ENCODE assay signal across 13 mouse cellular contexts in the genomic region with DNA sequence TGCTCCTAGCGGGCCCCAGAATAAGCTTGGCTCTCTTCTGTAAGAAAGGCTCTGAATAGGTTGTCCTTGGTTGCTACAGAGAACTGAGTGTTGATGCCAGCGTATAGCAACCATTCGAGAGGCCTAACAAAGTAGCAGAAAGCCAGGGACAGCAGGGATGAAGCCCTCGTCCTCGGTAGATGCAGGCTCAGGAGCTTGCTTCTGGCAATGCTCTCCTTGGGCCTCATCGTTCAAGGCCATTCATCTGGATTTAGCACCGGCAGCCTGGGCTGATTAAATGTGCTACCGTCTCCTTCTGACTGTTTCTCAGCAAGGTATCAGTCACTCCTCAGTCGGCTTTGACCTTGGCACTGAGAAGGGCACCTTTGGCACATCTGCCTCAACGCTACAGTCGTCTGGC. TPM values are rescaled to one million over a fixed set of nuclear protein-coding genes. Genes with fewer than 3 reads are reported as not detected.
DNase-seq lines count a peak whose midpoint lies in the region; ATAC-seq lines count a peak whose summit lies in the region.
"Had no signal": no experiment of that assay in that cellular context is flagged by ENCODE, and none has a peak within 500 bp of the region (broad histone marks: within the 10 kb centered on the region; RNA-seq: fewer than 3 reads in every experiment).

No protein-coding gene starts in this region.

- H3K4me1 ChIP-seq in hindbrain, embryonic 13.5 days (replicated peaks), result peaks cover 52% of the 10 kb centered on the region
- H3K4me1 ChIP-seq in hindbrain, embryonic 14.5 days (replicated peaks; ENCODE audit: control insufficient read depth, insufficient read depth, low read length), result peaks cover 10% of the 10 kb centered on the region
- H3K4me1 ChIP-seq in midbrain, embryonic 12.5 days, result peaks cover 8% of the 10 kb centered on the region; the same call in 1 of the 2 replicates
- H3K4me1 ChIP-seq in midbrain, embryonic 14.5 days (ENCODE audit: control insufficient read depth, insufficient read depth, low read length), result peaks cover 12% of the 10 kb centered on the region; the same call in 1 of the 2 replicates
- H3K4me1 ChIP-seq: forebrain, embryonic 13.5 days; intestine, embryonic 15.5 days had no signal

- peaks cover 3% of the 10 kb centered on the region; the same call in 1 of the 2 replicates for H3K36me3 ChIP-seq in hindbrain, embryonic 13.5 days
- H3K36me3 ChIP-seq in hindbrain, embryonic 14.5 days (replicated peaks; ENCODE audit: control insufficient read depth, insufficient read depth), result no peaks in the 10 kb centered on the region
- no peaks in the 10 kb centered on the region for H3K36me3 ChIP-seq in midbrain, embryonic 12.5 days
- H3K36me3 ChIP-seq in midbrain, embryonic 14.5 days (ENCODE audit: control insufficient read depth, insufficient read depth, low read length), result no peaks in the 10 kb centered on the region
- H3K36me3 ChIP-seq: intestine, embryonic 15.5 days had no signal

- H3K27ac ChIP-seq in hindbrain, embryonic 13.5 days, result no peak overlapping the region
- no peak overlapping the region for H3K27ac ChIP-seq in hindbrain, embryonic 14.5 days
- H3K27ac ChIP-seq in midbrain, embryonic 12.5 days (replicated peaks), result no peak overlapping the region
- H3K27ac ChIP-seq in midbrain, embryonic 14.5 days (replicated peaks; ENCODE audit: low read depth, low read length), result no peak overlapping the region
- H3K27ac ChIP-seq: embryonic facial prominence, embryonic 10.5 days; forebrain, embryonic 13.5 days; heart, embryonic 10.5 days; intestine, embryonic 15.5 days had no signal

- H3K9ac ChIP-seq in hindbrain, embryonic 13.5 days, result 0 out of 2 replicates have a peak overlapping the region, but pooled peaks have one; percentile 6
- no peak overlapping the region for H3K9ac ChIP-seq in hindbrain, embryonic 14.5 days
- no peak overlapping the region for H3K9ac ChIP-seq in midbrain, embryonic 12.5 days (replicated peaks)
- no peak overlapping the region for H3K9ac ChIP-seq in midbrain, embryonic 14.5 days (replicated peaks; ENCODE audit: low read length)
- H3K9ac ChIP-seq: forebrain, embryonic 13.5 days; intestine, embryonic 15.5 days had no signal

- H3K4me3 ChIP-seq in hindbrain, embryonic 13.5 days, result no peak overlapping the region
- H3K4me3 ChIP-seq in hindbrain, embryonic 14.5 days (replicated peaks; ENCODE audit: low read length), result no peak overlapping the region
- no peak overlapping the region for H3K4me3 ChIP-seq in midbrain, embryonic 12.5 days
- H3K4me3 ChIP-seq in midbrain, embryonic 14.5 days (replicated peaks; ENCODE audit: low read depth, low read length), result no peak overlapping the region
- H3K4me3 ChIP-seq: embryonic facial prominence, embryonic 10.5 days; forebrain, embryonic 13.5 days; heart, embryonic 10.5 days; intestine, embryonic 15.5 days had no signal

- no peak overlapping the region for H3K4me2 ChIP-seq in hindbrain, embryonic 13.5 days
- no peak overlapping the region for H3K4me2 ChIP-seq in hindbrain, embryonic 14.5 days (replicated peaks)
- no peak overlapping the region for H3K4me2 ChIP-seq in midbrain, embryonic 12.5 days (replicated peaks)
- no peak overlapping the region for H3K4me2 ChIP-seq in midbrain, embryonic 14.5 days (ENCODE audit: low read length)
- H3K4me2 ChIP-seq: forebrain, embryonic 13.5 days; intestine, embryonic 15.5 days had no signal

- 79% methylated on average over 11 of the region's 11 CpGs for WGBS in hindbrain, embryonic 13.5 days
- WGBS in hindbrain, embryonic 14.5 days, result 79% methylated on average over 11 of the region's 11 CpGs
- 85% methylated on average over 11 of the region's 11 CpGs for WGBS in midbrain, embryonic 12.5 days
- WGBS in midbrain, embryonic 14.5 days, result 78% methylated on average over 11 of the region's 11 CpGs

- DNase-seq in adrenal gland, postnatal 10 days, result peak; percentile 26
- no peak for DNase-seq in adrenal gland, adult 18-20 months (ENCODE audit: low spot score in 2 of 2)
- no peak for DNase-seq in hindbrain, embryonic 14.5 days (ENCODE audit: low spot score)
- DNase-seq in midbrain, embryonic 14.5 days, result no peak

- no peaks in the 10 kb centered on the region for H3K27me3 ChIP-seq in hindbrain, embryonic 13.5 days
- no peaks in the 10 kb centered on the region for H3K27me3 ChIP-seq in hindbrain, embryonic 14.5 days (ENCODE audit: control insufficient read depth, insufficient read depth, low read length)
- H3K27me3 ChIP-seq in midbrain, embryonic 12.5 days, result no peaks in the 10 kb centered on the region; the same call in 1 of the 2 replicates
- H3K27me3 ChIP-seq in midbrain, embryonic 14.5 days (ENCODE audit: control insufficient read depth, insufficient read depth, low read length), result no peaks in the 10 kb centered on the region
- H3K27me3 ChIP-seq: CH12.LX; forebrain, embryonic 13.5 days; intestine, embryonic 15.5 days; Patski had no signal

- H3K9me3 ChIP-seq in hindbrain, embryonic 13.5 days, result no peaks in the 10 kb centered on the region
- no peaks in the 10 kb centered on the region for H3K9me3 ChIP-seq in hindbrain, embryonic 14.5 days (ENCODE audit: control insufficient read depth, low read length)
- H3K9me3 ChIP-seq in midbrain, embryonic 12.5 days, result no peaks in the 10 kb centered on the region
- H3K9me3 ChIP-seq in midbrain, embryonic 14.5 days (ENCODE audit: control insufficient read depth, low read length), result no peaks in the 10 kb centered on the region
- H3K9me3 ChIP-seq: embryonic facial prominence, embryonic 10.5 days; forebrain, embryonic 13.5 days; heart, embryonic 10.5 days; intestine, embryonic 15.5 days had no signal

- no peak for ATAC-seq in hindbrain, embryonic 13.5 days (ENCODE audit: low FRiP score)
- ATAC-seq in hindbrain, embryonic 14.5 days (ENCODE audit: low FRiP score), result no peak
- 0 out of 2 replicates have a peak, but pooled peaks have one; percentile 7 for ATAC-seq in midbrain, embryonic 12.5 days (ENCODE audit: low FRiP score, low read depth)
- no peak for ATAC-seq in midbrain, embryonic 14.5 days (ENCODE audit: low FRiP score, low TSS enrichment)
- 0 out of 2 replicates have a peak, but pooled peaks have one; percentile 8 for ATAC-seq in megakaryocyte-erythroid progenitor cell, adult 5-6 weeks (replicated peaks; ENCODE audit: low FRiP score, low TSS enrichment, poor library complexity, severe bottlenecking)
- ATAC-seq: intestine, embryonic 15.5 days; Patski had no signal

RNA-seq across cellular contexts. Expression of a gene that starts 15.4 kb away (rescaled TPM):
- 10 to 100 TPM; 17.6 to 18.5 TPM for total RNA-seq in adrenal gland, postnatal 10 days (2021)
- total RNA-seq in adrenal gland, adult 18-20 months (2021), result 10 to 100 TPM; 21.5 to 22.4 TPM
- 17.7 and 19.1 TPM in 2 replicates for polyA plus RNA-seq in hindbrain, embryonic 13.5 days (2015; fragmentation: Nextera tagmentation; extraction: Ambion mirVana)
- 12.2 and 13.4 TPM in 2 replicates for polyA plus RNA-seq in hindbrain, embryonic 14.5 days (2014; fragmentation: Nextera tagmentation; extraction: Ambion mirVana)
- polyA plus RNA-seq in midbrain, embryonic 12.5 days (2016; fragmentation: Nextera tagmentation; extraction: Ambion mirVana), result 20.5 and 21.1 TPM in 2 replicates
- polyA plus RNA-seq in midbrain, embryonic 14.5 days (2014; fragmentation: Nextera tagmentation; extraction: Ambion mirVana), result 14.7 and 15.9 TPM in 2 replicates
- total RNA-seq in megakaryocyte-erythroid progenitor cell, adult 5-6 weeks (2014; fragmentation: Nextera tagmentation), result 14.9 and 21.7 TPM in 2 replicates
- total RNA-seq in megakaryocyte-erythroid progenitor cell, adult 5-6 weeks (2017), result 10.1 and 12.9 TPM in 2 replicates

RNA-seq across cellular contexts. Expression of a gene that starts 19.3 kb away (rescaled TPM):
- total RNA-seq in adrenal gland, postnatal 10 days (2021), result 10 to 100 TPM; 68.4 to 77.9 TPM
- 10 to 100 TPM; 84.3 to 87.9 TPM for total RNA-seq in adrenal gland, adult 18-20 months (2021)
- 23.0 and 23.7 TPM in 2 replicates for polyA plus RNA-seq in hindbrain, embryonic 13.5 days (2015; fragmentation: Nextera tagmentation; extraction: Ambion mirVana)
- 30.2 and 36.1 TPM in 2 replicates for polyA plus RNA-seq in hindbrain, embryonic 14.5 days (2014; fragmentation: Nextera tagmentation; extraction: Ambion mirVana)
- polyA plus RNA-seq in midbrain, embryonic 12.5 days (2016; fragmentation: Nextera tagmentation; extraction: Ambion mirVana), result 33.3 and 35.4 TPM in 2 replicates
- 30.6 and 34.8 TPM in 2 replicates for polyA plus RNA-seq in midbrain, embryonic 14.5 days (2014; fragmentation: Nextera tagmentation; extraction: Ambion mirVana)
- total RNA-seq in megakaryocyte-erythroid progenitor cell, adult 5-6 weeks (2014; fragmentation: Nextera tagmentation), result 26.5 and 27.9 TPM in 2 replicates
- total RNA-seq in megakaryocyte-erythroid progenitor cell, adult 5-6 weeks (2017), result 9.1 and 12.2 TPM in 2 replicates

Comparison
In these comparisons a context has a peak if more than half of its experiments do, and no peak if none do; other contexts are left out.
1. ATAC-seq: peak in midbrain, embryonic 12.5 days (single experiment) and megakaryocyte-erythroid progenitor cell, adult 5-6 weeks (single experiment); none in hindbrain, embryonic 13.5 days (single experiment), hindbrain, embryonic 14.5 days (single experiment) and midbrain, embryonic 14.5 days (single experiment).